Mouse (Mus musculus): ENCODE measurements at regions not wholly inside any gene's neighbourhood (a gene's known extent, or its start where the extent isn't known, plus 50 kb on each side); places are given as distances from the start of the nearest gene placed in this dataset.
A peak's percentile ranks its signal among the peaks of the same experiment; 100 is the strongest.

DNA sequence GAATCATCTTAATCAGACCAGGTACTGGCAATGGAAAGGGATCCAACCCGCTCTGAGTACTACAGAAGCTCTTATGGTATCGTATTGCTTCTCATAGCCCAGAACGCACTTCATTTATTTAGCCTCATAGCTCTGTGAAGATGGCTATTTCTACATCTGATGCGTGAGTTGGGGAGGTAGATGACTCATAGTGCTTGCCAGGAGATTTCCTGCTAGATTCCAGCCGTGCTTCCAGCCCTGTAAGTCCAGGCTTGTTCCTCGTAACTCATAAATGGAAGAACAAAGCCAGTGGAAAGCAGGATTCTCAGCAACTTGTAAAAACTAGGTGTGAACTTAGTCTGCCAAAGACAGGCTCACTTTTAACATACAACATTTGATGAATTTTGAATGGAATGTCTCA lies 86.0 kb upstream of the Cnr1 start:
- H3K4me3 ChIP-seq (replicated peaks; ENCODE audit: low read length): no peak overlapping the region
- no peak for ATAC-seq
- H3K9ac ChIP-seq (replicated peaks; ENCODE audit: low read depth, low read length): no peak overlapping the region
- H3K4me1 ChIP-seq (replicated peaks; ENCODE audit: control insufficient read depth, insufficient read depth, low read length): peaks cover 6% of the 10 kb centered on the region
- H3K36me3 ChIP-seq (ENCODE audit: control insufficient read depth, insufficient read depth): no peaks in the 10 kb centered on the region
- 84% methylated on average over 6 of the region's 6 CpGs for WGBS
- H3K27me3 ChIP-seq (replicated peaks; ENCODE audit: control insufficient read depth, insufficient read depth, low read length): no peaks in the 10 kb centered on the region
- no peak overlapping the region for H3K4me2 ChIP-seq (ENCODE audit: low read length)
- H3K27ac ChIP-seq (ENCODE audit: low read length): no peak overlapping the region
- no peaks in the 10 kb centered on the region for H3K9me3 ChIP-seq (ENCODE audit: control insufficient read depth, low read length)

- H3K4me2 ChIP-seq (ENCODE audit: low read length): peak overlapping the region; percentile 25
These were observed 84.3 kb upstream of the Cnr1 start for GRCm38 (mm10) chr4:33840119-33840518.

GRCm38 (mm10) chr4:33845611-33846395 lies 78.6 kb upstream of the Cnr1 start:
- no peak for ATAC-seq
- Histone ChIP-seq H3K9ac (replicated peaks; ENCODE audit: low read depth, low read length) (no peak overlapping the region), H3K36me3 (ENCODE audit: control insufficient read depth, insufficient read depth) (no peaks in the 10 kb centered on the region), H3K27ac (ENCODE audit: low read length) (no peak overlapping the region), H3K27me3 (replicated peaks; ENCODE audit: control insufficient read depth, insufficient read depth, low read length) (no peaks in the 10 kb centered on the region), H3K4me3 (replicated peaks; ENCODE audit: low read length) (no peak overlapping the region), H3K9me3 (ENCODE audit: control insufficient read depth, low read length) (no peaks in the 10 kb centered on the region), H3K4me1 (replicated peaks; ENCODE audit: control insufficient read depth, insufficient read depth, low read length) (no peaks in the 10 kb centered on the region), H3K4me2 (ENCODE audit: low read length) (no peak overlapping the region)
- 26% methylated on average over 9 of the region's 9 CpGs for WGBS

More at GRCm38 (mm10) chr4:33840119-33840518, 84.3 kb upstream of the Cnr1 start:
- no peaks in the 10 kb centered on the region for H3K36me3 ChIP-seq (ENCODE audit: control insufficient read depth, insufficient read depth)
- no peaks in the 10 kb centered on the region for H3K9me3 ChIP-seq (ENCODE audit: control insufficient read depth, low read length)
- H3K9ac ChIP-seq (replicated peaks; ENCODE audit: low read depth, low read length): no peak overlapping the region
- WGBS: 56% methylated on average over 14 of the region's 14 CpGs
- H3K27me3 ChIP-seq (replicated peaks; ENCODE audit: control insufficient read depth, insufficient read depth, low read length): no peaks in the 10 kb centered on the region
- H3K4me3 ChIP-seq (replicated peaks; ENCODE audit: low read length): no peak overlapping the region
- no peak for ATAC-seq
- H3K4me1 ChIP-seq (replicated peaks; ENCODE audit: control insufficient read depth, insufficient read depth, low read length): peaks cover 6% of the 10 kb centered on the region
- H3K27ac ChIP-seq (ENCODE audit: low read length): no peak overlapping the region

DNA sequence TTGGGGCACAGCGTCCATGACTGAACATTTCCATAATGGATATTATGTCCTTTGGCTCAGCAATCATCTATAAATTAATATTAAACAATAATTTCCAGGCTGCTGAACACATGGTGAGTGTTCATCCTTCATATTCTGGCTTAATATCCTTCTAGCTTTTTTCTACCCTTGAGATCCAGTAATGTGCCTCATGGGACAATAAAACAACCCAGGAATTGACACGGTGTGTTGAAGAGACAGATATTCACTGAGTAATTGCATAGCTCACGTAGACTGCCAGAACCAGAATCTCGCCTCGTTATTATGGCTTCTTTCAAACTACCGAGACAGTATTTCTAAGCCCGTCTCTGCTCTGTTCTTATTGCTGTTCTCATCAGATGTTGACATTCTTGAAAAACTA lies 74.1 kb upstream of the Cnr1 start:
- H3K4me2 ChIP-seq (ENCODE audit: low read length): no peak overlapping the region
- H3K27ac ChIP-seq (ENCODE audit: low read length): no peak overlapping the region
- no peaks in the 10 kb centered on the region for H3K27me3 ChIP-seq (replicated peaks; ENCODE audit: control insufficient read depth, insufficient read depth, low read length)
- H3K9ac ChIP-seq (replicated peaks; ENCODE audit: low read depth, low read length): no peak overlapping the region
- ATAC-seq: no peak
- H3K4me1 ChIP-seq (replicated peaks; ENCODE audit: control insufficient read depth, insufficient read depth, low read length): no peaks in the 10 kb centered on the region
- H3K4me3 ChIP-seq (replicated peaks; ENCODE audit: low read length): no peak overlapping the region
- WGBS: 57% methylated on average over 7 of the region's 7 CpGs
- H3K9me3 ChIP-seq (ENCODE audit: control insufficient read depth, low read length): no peaks in the 10 kb centered on the region
- no peaks in the 10 kb centered on the region for H3K36me3 ChIP-seq (ENCODE audit: control insufficient read depth, insufficient read depth)

- no peaks in the 10 kb centered on the region for H3K9me3 ChIP-seq (ENCODE audit: control insufficient read depth, low read length)
- H3K36me3 ChIP-seq (ENCODE audit: control insufficient read depth, insufficient read depth): no peaks in the 10 kb centered on the region
- no peak overlapping the region for H3K9ac ChIP-seq (replicated peaks; ENCODE audit: low read depth, low read length)
- H3K27me3 ChIP-seq (replicated peaks; ENCODE audit: control insufficient read depth, insufficient read depth, low read length): no peaks in the 10 kb centered on the region
- 80% methylated on average over 5 of the region's 5 CpGs for WGBS
- no peak overlapping the region for H3K4me2 ChIP-seq (ENCODE audit: low read length)
- H3K4me1 ChIP-seq (replicated peaks; ENCODE audit: control insufficient read depth, insufficient read depth, low read length): no peaks in the 10 kb centered on the region
- no peak overlapping the region for H3K4me3 ChIP-seq (replicated peaks; ENCODE audit: low read length)
- H3K27ac ChIP-seq (ENCODE audit: low read length): no peak overlapping the region
- ATAC-seq: no peak
These were observed 72.1 kb upstream of the Cnr1 start for GRCm38 (mm10) chr4:33852294-33852693.

- Histone ChIP-seq H3K4me3 (replicated peaks; ENCODE audit: low read length) (no peak overlapping the region), H3K27ac (ENCODE audit: low read length) (no peak overlapping the region), H3K27me3 (replicated peaks; ENCODE audit: control insufficient read depth, insufficient read depth, low read length) (no peaks in the 10 kb centered on the region), H3K4me1 (replicated peaks; ENCODE audit: control insufficient read depth, insufficient read depth, low read length) (no peaks in the 10 kb centered on the region), H3K36me3 (ENCODE audit: control insufficient read depth, insufficient read depth) (no peaks in the 10 kb centered on the region), H3K9ac (replicated peaks; ENCODE audit: low read depth, low read length) (no peak overlapping the region), H3K9me3 (ENCODE audit: control insufficient read depth, low read length) (no peaks in the 10 kb centered on the region), H3K4me2 (ENCODE audit: low read length) (no peak overlapping the region)
- ATAC-seq: no peak
These were observed 69.3 kb upstream of the Cnr1 start for GRCm38 (mm10) chr4:33855112-33855511.

DNA sequence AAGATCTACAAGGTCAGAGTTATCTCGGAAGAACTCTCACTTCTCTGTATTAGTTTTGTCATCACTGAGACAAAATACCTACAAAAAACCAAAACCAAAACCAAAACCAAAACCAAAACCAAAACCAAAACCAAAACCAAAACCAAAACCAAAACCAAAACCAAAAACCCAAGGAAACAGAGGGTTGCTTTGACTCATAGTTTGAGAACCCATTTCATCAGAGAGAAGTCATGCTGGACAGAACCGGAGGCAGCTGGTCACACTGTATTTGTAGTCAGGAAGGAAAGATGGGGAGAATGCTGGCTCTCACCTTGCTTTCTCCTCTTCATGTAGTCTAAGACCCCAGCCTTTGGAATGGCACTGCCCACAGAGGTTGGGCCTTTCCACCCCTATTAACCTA lies 57.3 kb upstream of the Cnr1 start:
- H3K9me3 ChIP-seq (ENCODE audit: control insufficient read depth, low read length): no peaks in the 10 kb centered on the region
- H3K36me3 ChIP-seq (ENCODE audit: control insufficient read depth, insufficient read depth): no peaks in the 10 kb centered on the region
- no peak overlapping the region for H3K4me3 ChIP-seq (replicated peaks; ENCODE audit: low read length)
- no peak overlapping the region for H3K27ac ChIP-seq (ENCODE audit: low read length)
- no peak overlapping the region for H3K9ac ChIP-seq (replicated peaks; ENCODE audit: low read depth, low read length)
- 95% methylated on average over 2 of the region's 2 CpGs for WGBS
- H3K27me3 ChIP-seq (replicated peaks; ENCODE audit: control insufficient read depth, insufficient read depth, low read length): no peaks in the 10 kb centered on the region
- no peak for ATAC-seq
- no peaks in the 10 kb centered on the region for H3K4me1 ChIP-seq (replicated peaks; ENCODE audit: control insufficient read depth, insufficient read depth, low read length)
- no peak overlapping the region for H3K4me2 ChIP-seq (ENCODE audit: low read length)

DNA sequence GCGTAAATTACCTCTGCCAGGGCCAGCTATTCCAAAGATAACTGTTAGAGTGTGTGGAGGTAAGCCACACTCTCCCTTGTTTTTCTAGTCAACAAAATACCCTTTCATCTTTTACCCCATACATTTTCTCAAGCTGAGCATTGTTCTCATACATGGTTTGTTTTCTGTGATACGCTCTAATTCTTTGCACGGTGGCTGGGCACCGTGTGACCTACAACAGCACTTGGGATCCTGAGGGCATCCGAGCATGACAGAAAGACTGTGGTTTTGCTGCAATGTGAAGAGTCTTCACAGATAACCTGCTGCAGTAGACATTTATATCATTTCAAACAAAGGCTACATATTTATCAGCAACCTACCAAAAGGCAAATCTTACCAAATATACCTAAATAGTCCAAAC lies 55.1 kb upstream of the Cnr1 start:
- no peak for ATAC-seq
- Histone ChIP-seq H3K4me2 (ENCODE audit: low read length) (no peak overlapping the region), H3K4me3 (replicated peaks; ENCODE audit: low read length) (no peak overlapping the region), H3K27ac (ENCODE audit: low read length) (no peak overlapping the region), H3K9ac (replicated peaks; ENCODE audit: low read depth, low read length) (no peak overlapping the region), H3K4me1 (replicated peaks; ENCODE audit: control insufficient read depth, insufficient read depth, low read length) (no peaks in the 10 kb centered on the region), H3K27me3 (replicated peaks; ENCODE audit: control insufficient read depth, insufficient read depth, low read length) (no peaks in the 10 kb centered on the region), H3K9me3 (ENCODE audit: control insufficient read depth, low read length) (no peaks in the 10 kb centered on the region), H3K36me3 (ENCODE audit: control insufficient read depth, insufficient read depth) (no peaks in the 10 kb centered on the region)
- 54% methylated on average over 5 of the region's 5 CpGs for WGBS
